Mouse (Mus musculus): ENCODE data around the gene Frat2. TPM values are rescaled to one million over a fixed set of nuclear protein-coding genes. Genes with fewer than 3 reads are reported as not detected.
"Not testable (repeated sequence)": the region's sequence is repeated elsewhere in the genome, so short reads cannot be mapped to it uniquely, and the experiment has no call there.

Gene Frat2
- total and polyA plus RNA-seq, 2 experiments from 2014 or later: 7.3 to 9.0 TPM

DNA sequence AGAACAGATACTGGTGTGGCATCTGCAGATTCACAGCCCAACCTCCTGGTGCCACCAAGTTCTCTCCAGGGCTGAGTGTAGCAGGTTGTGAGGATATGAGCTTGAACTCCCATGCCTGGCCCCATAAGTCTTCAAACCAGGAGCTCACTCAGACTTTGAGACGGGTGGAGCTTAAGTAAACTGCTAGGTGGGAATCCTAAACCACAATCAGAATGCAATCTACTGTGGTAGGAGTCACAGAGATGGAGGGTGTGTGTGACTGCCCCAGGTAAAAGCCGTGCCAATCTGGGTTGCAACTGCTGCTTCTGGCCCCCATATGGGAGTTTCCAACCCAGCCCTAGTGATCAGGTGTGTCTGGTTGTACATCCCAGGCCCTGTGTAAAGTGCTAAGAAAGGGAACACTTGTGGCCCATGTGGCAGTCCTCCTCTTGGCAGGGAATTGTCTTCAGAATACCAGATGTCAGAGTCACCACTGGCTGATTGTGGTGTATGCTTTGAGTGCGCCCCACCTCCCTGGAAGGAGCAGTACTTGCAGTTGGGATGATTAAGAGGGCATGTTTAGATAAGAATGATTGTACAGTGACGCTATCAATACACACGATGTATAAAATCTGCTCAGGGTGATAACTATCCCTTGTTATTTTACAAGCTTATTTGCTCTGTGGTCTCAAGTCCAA lies 9.3 kb upstream of the Frat2 start:
- Histone ChIP-seq H3K4me3 (ENCODE audit: low read length) (no peak overlapping the region), H3K27me3 (ENCODE audit: insufficient read depth, low read length) (no peaks in the 10 kb centered on the region), H3K9me3 (ENCODE audit: low read length) (no peaks in the 10 kb centered on the region), H3K36me3 (ENCODE audit: insufficient read depth, low read length) (peaks cover 9% of the 10 kb centered on the region), H3K27ac (no peak overlapping the region), H3K9ac (replicated peaks; ENCODE audit: low read length) (no peak overlapping the region), H3K4me2 (ENCODE audit: low read depth, low read length) (no peak overlapping the region), H3K4me1 (ENCODE audit: insufficient read depth, low read length) (no peaks in the 10 kb centered on the region)
- 92% methylated on average over 5 of the region's 5 CpGs for WGBS
- DNase-seq (ENCODE audit: low spot score) (no peak), ATAC-seq (no peak)
- TF ChIP-seq CTCF (IDR thresholded peaks at IDR 0.05; ENCODE audit: low read depth): no peak

DNA sequence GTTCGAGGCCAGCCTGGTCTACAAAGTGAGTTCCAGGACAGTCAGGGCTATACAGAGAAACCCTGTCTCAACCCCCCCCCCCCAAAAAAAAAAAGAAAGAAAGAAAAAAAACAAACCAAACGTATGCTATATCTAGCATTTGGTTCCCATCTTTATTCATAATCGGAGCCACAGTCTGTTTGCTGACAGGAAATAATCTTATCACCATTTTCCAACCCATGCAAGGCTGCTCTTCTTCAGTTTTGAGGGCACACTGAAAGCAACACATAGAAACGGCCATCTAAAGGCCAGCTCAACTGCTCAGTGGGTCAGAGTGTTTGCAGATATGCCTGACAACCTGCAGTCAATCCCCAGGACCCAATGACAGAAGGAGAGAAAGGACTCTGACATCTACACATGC lies 4.5 kb upstream of the Frat2 start:
- no peak for DNase-seq (ENCODE audit: low spot score)
- H3K9me3 ChIP-seq (ENCODE audit: low read length): no peaks in the 10 kb centered on the region
- no peaks in the 10 kb centered on the region for H3K4me1 ChIP-seq (ENCODE audit: insufficient read depth, low read length)
- no peak overlapping the region for H3K4me3 ChIP-seq (ENCODE audit: low read length)
- 88% methylated on average over 4 of the region's 4 CpGs for WGBS
- H3K9ac ChIP-seq (replicated peaks; ENCODE audit: low read length): no peak overlapping the region
- no peak overlapping the region for H3K27ac ChIP-seq
- no peaks in the 10 kb centered on the region for H3K36me3 ChIP-seq (ENCODE audit: insufficient read depth, low read length)
- no peak for ATAC-seq
- no peaks in the 10 kb centered on the region for H3K27me3 ChIP-seq (ENCODE audit: insufficient read depth, low read length)
- no peak for TF ChIP-seq CTCF (IDR thresholded peaks at IDR 0.05; ENCODE audit: low read depth)
- H3K4me2 ChIP-seq (ENCODE audit: low read depth, low read length): no peak overlapping the region

DNA sequence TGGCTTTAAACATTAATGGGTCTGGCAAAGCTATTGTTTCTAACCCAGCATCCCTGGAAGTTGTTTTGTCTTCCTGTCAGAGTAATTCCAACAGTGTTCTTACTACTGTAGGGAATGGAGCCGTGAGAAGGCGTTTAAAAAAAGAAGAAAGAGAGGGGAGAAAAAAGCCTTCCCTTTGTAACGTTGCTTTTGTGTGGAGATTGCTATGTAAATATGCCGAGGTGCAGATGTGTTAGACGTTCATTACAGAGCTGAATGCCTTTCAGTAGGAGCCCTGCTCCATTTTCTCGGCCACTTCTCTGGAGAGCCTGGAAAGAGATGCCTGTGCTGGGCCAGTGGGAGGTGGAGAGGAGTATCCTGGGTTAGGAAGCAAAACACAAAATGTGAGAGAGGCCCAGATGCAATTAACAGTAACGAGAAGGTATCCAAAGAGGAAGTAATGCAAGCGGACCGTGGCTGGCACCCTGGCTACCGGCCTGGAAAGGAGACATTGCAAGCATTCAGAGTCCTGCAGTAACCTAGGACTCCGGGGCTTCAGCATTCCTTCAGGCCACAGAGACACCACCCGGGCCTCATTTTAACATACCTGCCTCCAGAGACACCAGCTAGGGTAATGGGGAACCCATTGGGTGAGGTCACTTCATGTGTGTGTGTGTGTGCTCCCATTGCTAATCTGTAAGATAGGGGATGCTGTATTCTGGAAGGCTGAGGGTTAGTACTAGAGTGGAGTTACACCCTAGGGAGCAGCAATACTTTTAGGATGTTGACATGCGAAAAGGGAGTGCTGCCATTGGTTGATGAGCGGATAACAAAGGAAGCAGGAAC lies 3.0 kb upstream of the Frat2 start:
- H3K4me3 ChIP-seq (ENCODE audit: low read length): no peak overlapping the region
- ATAC-seq: no peak
- no peaks in the 10 kb centered on the region for H3K9me3 ChIP-seq (ENCODE audit: low read length)
- 18% methylated on average over 14 of the region's 14 CpGs for whole genome bisulfite sequencing
- no peak overlapping the region for H3K9ac ChIP-seq (replicated peaks; ENCODE audit: low read length)
- no peak for TF ChIP-seq CTCF (IDR thresholded peaks at IDR 0.05; ENCODE audit: low read depth)
- no peaks in the 10 kb centered on the region for H3K27me3 ChIP-seq (ENCODE audit: insufficient read depth, low read length)
- H3K4me2 ChIP-seq (ENCODE audit: low read depth, low read length): 0 out of 2 replicates have a peak overlapping the region, but pooled peaks have one; percentile 8
- no peak for DNase-seq (ENCODE audit: low spot score)
- H3K27ac ChIP-seq: peak overlapping the region; percentile 60; the same call in 1 of the 2 replicates
- no peaks in the 10 kb centered on the region for H3K4me1 ChIP-seq (ENCODE audit: insufficient read depth, low read length)
- H3K36me3 ChIP-seq (ENCODE audit: insufficient read depth, low read length): no peaks in the 10 kb centered on the region

DNA sequence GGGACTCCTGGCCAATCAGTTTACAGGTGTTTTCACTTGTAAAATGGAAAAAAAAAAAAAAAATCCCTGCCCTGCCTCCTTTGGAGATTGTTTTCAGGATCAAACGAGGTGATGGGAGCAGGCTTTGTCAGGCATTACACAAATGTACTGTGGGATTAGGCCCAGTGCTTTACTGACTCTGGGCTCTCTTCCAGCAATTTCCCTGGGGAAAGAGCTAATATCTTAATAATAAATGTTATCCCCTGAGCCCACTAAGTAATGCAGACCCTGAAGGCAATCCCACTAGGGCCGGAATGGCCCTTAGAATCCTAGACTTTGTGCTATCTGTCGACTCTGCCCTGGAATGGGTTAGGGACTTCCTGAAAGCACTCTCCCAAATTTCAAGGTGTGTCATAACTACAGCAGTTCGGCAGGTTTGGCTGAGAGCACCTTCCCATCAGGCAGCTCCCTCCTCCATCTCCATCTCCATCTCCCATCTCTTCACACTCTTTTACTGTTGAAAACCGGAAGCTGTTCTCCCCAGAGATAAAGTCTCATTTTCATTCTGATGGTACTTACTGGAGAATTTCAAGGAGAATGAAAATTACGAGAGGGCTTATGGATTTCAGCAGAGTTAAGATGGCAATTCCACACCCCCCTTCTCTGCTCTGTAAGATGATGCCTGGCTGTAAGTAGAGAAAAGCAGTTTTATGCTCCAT lies 2.2 kb upstream of the Frat2 start:
- no peaks in the 10 kb centered on the region for H3K9me3 ChIP-seq (ENCODE audit: low read length)
- 0 out of 2 replicates have a peak overlapping the region, but pooled peaks have one; percentile 8 for H3K4me2 ChIP-seq (ENCODE audit: low read depth, low read length)
- DNase-seq (ENCODE audit: low spot score) (peak; percentile 28), ATAC-seq (no peak)
- TF ChIP-seq CTCF (IDR thresholded peaks at IDR 0.05; ENCODE audit: low read depth): no peak
- no peak overlapping the region for H3K4me3 ChIP-seq (ENCODE audit: low read length)
- H3K27me3 ChIP-seq (ENCODE audit: insufficient read depth, low read length): no peaks in the 10 kb centered on the region
- H3K9ac ChIP-seq (replicated peaks; ENCODE audit: low read length): no peak overlapping the region
- peak overlapping the region; percentile 60; the same call in 1 of the 2 replicates for H3K27ac ChIP-seq
- WGBS: 18% methylated on average over 6 of the region's 6 CpGs
- no peaks in the 10 kb centered on the region for H3K36me3 ChIP-seq (ENCODE audit: insufficient read depth, low read length)
- H3K4me1 ChIP-seq (ENCODE audit: insufficient read depth, low read length): no peaks in the 10 kb centered on the region

DNA sequence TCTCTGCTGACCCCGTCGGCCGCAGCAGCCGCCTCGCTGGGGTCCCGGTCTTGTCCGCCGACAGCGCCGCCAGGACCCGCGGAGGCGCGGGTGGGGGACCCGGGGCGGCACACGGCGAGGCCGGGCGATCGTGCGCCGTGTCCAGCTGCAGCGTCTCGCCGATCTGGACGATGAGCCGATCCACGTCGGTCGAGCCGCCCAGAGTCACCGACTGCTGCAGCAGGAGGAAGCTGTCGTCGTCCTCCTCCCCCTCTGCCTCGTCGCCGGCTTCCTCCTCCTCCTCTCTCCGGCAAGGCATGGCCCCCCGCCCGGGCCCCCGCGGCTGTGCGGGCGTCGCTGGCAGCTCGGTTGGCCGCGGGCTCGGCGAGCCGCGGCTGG lies 329 bp downstream of the Frat2 start:
- ATAC-seq (peak; percentile 58), DNase-seq (ENCODE audit: low spot score) (peak; percentile 69)
- Histone ChIP-seq H3K4me3 (ENCODE audit: low read length) (peak overlapping the region; percentile 75), H3K4me2 (ENCODE audit: low read depth, low read length) (peak overlapping the region; percentile 94), H3K9ac (replicated peaks; ENCODE audit: low read length) (peak overlapping the region; percentile 80), H3K27ac (peak overlapping the region; percentile 93)
- not testable (repeated sequence) for H3K36me3 ChIP-seq (ENCODE audit: insufficient read depth, low read length); H3K4me1 ChIP-seq (ENCODE audit: insufficient read depth, low read length); H3K27me3 ChIP-seq (ENCODE audit: insufficient read depth, low read length); H3K9me3 ChIP-seq (ENCODE audit: low read length)
- 1% methylated on average over 47 of the region's 53 CpGs for WGBS

DNA sequence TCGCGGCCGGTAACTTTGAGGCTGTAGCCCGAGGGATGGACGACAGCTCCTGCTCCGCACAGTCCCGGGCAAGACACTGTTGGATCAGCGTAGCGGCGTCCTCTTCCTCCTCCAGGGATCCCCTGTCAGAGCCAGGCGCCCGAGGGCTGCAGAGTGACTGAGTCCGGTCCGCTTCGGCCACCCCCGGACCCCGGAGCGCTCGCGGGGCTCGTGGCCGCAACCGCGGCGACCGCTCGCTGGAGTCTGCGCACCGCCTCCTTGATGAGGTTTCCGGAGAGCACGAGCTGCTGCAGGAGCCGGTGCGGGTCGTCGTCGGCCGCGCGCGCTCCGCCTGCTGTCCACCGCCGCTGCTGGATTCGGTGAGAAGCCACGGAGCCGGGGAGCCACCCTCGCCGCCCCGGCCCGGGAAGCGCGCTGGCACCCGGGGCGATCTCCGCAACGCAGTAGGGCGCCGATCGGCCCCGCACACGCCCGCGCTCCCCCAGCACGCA lies 796 bp downstream of the Frat2 start:
- Histone ChIP-seq H3K4me2 (ENCODE audit: low read depth, low read length) (peak overlapping the region; percentile 94), H3K9ac (replicated peaks; ENCODE audit: low read length) (peak overlapping the region; percentile 80), H3K9me3 (ENCODE audit: low read length) (no peaks in the 10 kb centered on the region), H3K4me3 (ENCODE audit: low read length) (peak overlapping the region; percentile 75), H3K27me3 (ENCODE audit: insufficient read depth, low read length) (no peaks in the 10 kb centered on the region), H3K27ac (peak overlapping the region; percentile 93), H3K36me3 (ENCODE audit: insufficient read depth, low read length) (no peaks in the 10 kb centered on the region), H3K4me1 (ENCODE audit: insufficient read depth, low read length) (no peaks in the 10 kb centered on the region)
- DNase-seq (ENCODE audit: low spot score) (peak; percentile 59), ATAC-seq (peak; percentile 11; the same call in 1 of the 2 replicates)
- under 1% methylated on average over 51 of the region's 64 CpGs for WGBS
- TF ChIP-seq CTCF (IDR thresholded peaks at IDR 0.05; ENCODE audit: low read depth): no peak
